Mouse (Mus musculus) liver, adult 2 months (tissue): ENCODE data around the gene Anks1b.

Experiments
- CTCF ChIP-seq: fragments of 200-500 bp; IDR thresholded peaks from 2 replicates; pipeline ENCODE4 v1.5.1; 2011; ENCODE audit warnings: low read depth, low read length, control low read depth
- POLR2A ChIP-seq: fragments of 200-500 bp; IDR thresholded peaks from 2 replicates; pipeline ENCODE4 v1.6.1; 2011; ENCODE audit warnings: low read length, control low read depth; ENCODE audit not compliant: insufficient read depth; ENCODE audit errors: extremely low read depth

DNA sequence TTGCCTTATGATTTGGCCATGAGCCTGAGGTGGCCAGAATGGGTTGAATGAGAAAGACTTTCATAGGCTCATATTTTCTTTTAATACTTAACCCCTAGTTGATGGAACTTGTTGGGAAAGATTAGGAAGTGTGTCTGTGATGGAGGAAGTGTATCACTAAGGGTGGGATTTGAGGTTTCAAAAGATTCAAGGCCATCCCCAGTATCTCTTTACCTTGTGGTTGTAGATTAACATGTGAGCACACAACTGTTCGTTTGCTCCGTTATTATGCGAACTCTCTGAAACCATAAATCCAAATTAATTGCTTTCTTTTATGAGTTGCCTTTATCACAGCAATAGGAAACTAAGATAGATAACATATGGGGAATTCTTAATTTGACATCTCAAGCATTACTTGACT lies 364.0 kb downstream of the Anks1b start:
- no peak for TF ChIP-seq POLR2A
- TF ChIP-seq CTCF: no peak
